Mouse (Mus musculus): ENCODE measurements at regions not wholly inside any gene's neighbourhood (a gene's known extent, or its start where the extent isn't known, plus 50 kb on each side); places are given as distances from the start of the nearest gene placed in this dataset.

DNA sequence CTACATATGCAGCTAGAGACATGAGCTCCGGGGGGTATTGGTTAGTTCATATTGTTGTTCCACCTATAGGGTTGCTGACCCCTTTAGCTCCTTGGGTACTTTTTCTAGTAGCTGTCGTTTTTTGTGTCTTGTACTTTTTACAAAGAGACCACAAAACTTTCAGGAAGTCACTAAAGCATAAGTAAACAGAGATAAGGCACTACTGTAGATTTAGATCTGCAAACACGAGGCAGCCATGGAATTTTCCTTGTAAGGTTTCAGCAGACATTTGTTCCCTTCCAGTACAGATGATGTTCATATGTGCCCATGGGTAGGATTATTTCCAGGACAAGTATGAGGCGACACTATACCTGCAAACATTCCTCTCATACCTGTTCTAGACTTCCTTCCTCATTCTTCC, 439.6 kb upstream of the Acvr2a start:
- no peak for TF ChIP-seq HCFC1 (IDR thresholded peaks at IDR 0.05; ENCODE audit: borderline replicate concordance, insufficient read depth, low read length)
- no peak for TF ChIP-seq MAFK (IDR thresholded peaks at IDR 0.05; ENCODE audit: insufficient read depth, low read depth, low read length)
